Mouse (Mus musculus): Measurements from ENCODE around the gene Etnk1. TPM values are rescaled to one million over a fixed set of nuclear protein-coding genes. Genes with fewer than 3 reads are reported as not detected.
"Not testable (repeated sequence)": the region's sequence is repeated elsewhere in the genome, so short reads cannot be mapped to it uniquely, and the experiment has no call there.

The Etnk1 gene
- 93.9 and 105 TPM in 2 replicates for total RNA-seq (2021)
- long read RNA-seq, experiment 1, full-length matches to known transcripts: 13 of 22 reads
- long read RNA-seq, experiment 1, partial matches to known transcripts: 1 of 22 reads
- long read RNA-seq, experiment 1, other reads (novel, unspliced or antisense): 8 of 22 reads
- long read RNA-seq, experiment 2, full-length matches to known transcripts: 14 of 21 reads
- long read RNA-seq, experiment 2, partial matches to known transcripts: 0 of 21 reads
- long read RNA-seq, experiment 2, other reads (novel, unspliced or antisense): 7 of 21 reads

DNA sequence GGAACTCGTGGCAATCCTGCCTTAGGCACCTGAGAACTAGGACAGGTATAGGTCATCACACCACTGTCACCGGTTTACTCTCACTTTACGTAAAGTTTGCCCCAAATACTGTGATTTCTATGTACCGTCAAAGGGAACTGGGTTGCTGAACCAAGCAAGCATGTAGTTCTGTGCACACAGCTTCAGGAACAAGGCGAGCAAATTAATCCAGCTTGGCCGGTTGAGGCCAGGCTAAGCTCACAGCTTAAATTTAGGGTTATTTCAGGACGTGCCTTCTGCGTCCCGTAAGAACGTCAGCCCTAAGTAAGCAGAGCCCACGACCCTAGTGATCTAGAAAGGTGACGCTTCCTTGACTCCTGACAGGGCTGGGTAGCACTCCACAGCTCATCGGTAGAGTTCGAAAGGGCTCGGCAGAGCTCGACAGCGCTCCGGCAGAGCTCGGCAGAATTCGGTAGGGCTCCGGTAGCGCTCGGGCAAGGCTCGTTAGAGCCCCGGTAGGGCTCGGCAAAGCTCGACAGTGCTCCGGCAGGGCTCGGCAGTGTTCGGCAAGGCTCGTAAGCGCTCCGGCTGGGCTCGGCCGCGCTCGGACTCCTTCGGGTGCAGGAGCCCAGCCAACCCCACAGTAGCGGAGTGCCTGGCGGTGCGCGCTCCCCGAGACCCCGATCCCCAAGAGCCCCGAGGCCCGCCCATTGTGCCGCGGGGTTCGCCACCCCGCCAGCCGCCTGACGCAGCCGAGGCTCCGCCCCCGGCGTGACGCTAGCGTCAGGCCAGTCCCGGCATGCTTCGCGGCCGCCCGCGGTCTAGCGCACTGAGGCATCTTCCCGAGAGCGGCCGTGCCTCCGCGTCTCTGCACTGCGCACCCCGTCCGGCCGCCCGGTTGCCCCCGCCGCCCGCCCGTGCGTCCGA, at the start of gene Etnk1:
Gene Etnk1, plus strand, starts transcription at position 770 of the 906 bp plus-strand sequence.
- DNase-seq: peak; percentile 97

GRCm38 (mm10) chr6:143119325-143119724, 47.7 kb upstream of the Etnk1 start:
- DNase-seq: no peak

DNA sequence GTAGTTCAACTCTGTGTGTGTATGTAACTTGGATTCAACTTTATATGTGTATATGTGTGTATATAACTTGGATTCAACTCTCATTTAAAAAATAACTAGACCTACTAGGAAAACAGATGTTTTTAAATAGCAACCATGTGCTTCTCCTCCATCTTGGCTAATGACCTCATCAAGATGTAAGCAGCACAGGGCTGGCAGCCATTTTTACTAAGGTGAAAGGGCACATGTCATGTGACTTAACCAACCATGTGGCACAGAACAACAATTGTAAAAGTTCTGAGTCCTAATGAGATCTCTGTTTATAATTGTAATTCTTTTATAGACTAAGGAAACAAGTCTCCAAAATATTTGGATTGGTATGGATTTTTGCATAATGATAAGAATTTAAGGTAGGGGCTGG, 41.3 kb upstream of the Etnk1 start:
- DNase-seq: no peak

DNA sequence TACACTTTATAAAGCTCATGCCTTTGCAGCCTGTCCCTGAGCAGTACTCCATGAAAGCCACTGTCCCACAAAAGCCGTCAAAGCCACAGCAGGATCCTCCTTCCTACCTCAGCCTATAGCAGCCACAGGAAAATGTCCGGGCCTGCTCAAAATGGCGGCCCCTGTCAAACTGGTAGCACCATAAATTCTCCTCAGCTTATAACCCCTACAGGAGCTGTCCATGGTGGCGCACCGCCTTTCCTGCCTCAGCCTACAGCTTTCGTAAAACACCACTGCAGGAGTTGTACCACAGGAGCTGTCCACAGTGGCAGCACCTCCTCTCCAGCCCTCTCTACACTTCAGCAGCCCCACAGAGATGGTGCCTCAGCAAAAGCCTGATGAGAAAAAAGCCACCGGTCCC, 37.6 kb upstream of the Etnk1 start:
- no peak for DNase-seq

DNA sequence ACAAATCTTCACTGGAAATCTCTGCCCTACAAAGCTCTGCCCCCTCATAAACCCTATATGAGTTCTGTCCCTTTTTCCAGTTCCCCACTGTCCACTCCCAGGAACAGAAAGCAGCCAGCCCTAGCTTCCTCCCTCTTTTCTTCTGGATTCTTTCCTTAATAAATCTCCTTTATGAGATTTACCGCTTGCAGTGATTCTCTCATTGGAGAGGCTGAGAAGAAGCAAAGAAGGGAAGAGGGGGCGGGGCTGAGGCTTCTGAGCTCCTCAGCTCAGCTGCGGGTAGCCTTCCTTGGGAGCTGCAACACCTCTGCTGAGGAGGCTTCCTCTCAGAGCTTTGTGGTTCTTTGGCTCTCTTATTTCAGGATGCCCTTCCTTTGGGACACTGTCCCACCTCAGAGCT, 37.1 kb upstream of the Etnk1 start:
- DNase-seq: no peak

- no peak for DNase-seq
These were observed 36.6 kb upstream of the Etnk1 start for GRCm38 (mm10) chr6:143130411-143130810.

- no peak for DNase-seq
These were observed 34.9 kb upstream of the Etnk1 start for GRCm38 (mm10) chr6:143131895-143132652.

- DNase-seq: no peak
These were observed 33.9 kb upstream of the Etnk1 start for GRCm38 (mm10) chr6:143133150-143133549.

GRCm38 (mm10) chr6:143135097-143135496, 31.9 kb upstream of the Etnk1 start:
- DNase-seq: peak; percentile 55

- no peak for DNase-seq
These were observed 30.3 kb upstream of the Etnk1 start for GRCm38 (mm10) chr6:143136688-143137087.

- DNase-seq: no peak
These were observed 29.7 kb upstream of the Etnk1 start for GRCm38 (mm10) chr6:143137341-143137740.

DNA sequence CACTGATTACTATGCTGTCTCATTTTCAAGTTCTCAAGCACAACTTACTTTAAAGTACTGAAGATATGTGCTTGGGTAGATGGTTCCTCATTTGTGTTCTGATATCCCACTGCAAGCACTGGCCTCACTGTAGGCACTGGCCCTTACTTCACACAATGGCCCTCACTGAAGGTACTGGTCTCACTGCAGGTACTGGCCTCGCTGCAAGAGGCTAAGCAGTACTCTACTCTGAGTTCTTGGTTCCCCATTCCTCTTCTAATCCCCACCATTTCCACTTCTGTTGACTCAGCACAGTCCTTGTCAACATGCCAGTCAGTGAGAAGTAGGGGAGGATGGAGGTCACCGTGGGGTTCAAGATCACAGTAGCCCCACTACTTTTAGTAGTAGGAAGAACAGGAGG, 27.6 kb upstream of the Etnk1 start:
- no peak for DNase-seq

DNA sequence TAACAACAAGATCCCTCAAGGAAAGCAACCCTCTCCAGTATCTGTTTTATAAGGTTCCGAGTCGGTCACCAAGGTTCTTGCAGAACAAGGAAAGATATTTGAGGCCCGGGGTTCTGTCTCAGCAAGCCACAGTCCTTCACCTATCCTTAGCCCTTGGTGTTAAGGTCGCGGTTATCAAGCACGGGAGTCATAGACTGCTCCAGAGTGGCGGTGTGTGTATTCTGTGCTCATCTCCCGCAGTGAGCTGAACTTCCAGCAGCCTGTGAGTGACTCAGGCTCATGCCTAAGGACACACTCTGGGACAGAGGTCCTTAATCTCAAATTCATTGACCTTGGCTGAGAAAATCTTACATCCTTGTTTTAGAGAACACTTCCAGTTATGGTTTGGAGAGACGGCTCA, 26.1 kb upstream of the Etnk1 start:
- peak; percentile 59 for DNase-seq

DNA sequence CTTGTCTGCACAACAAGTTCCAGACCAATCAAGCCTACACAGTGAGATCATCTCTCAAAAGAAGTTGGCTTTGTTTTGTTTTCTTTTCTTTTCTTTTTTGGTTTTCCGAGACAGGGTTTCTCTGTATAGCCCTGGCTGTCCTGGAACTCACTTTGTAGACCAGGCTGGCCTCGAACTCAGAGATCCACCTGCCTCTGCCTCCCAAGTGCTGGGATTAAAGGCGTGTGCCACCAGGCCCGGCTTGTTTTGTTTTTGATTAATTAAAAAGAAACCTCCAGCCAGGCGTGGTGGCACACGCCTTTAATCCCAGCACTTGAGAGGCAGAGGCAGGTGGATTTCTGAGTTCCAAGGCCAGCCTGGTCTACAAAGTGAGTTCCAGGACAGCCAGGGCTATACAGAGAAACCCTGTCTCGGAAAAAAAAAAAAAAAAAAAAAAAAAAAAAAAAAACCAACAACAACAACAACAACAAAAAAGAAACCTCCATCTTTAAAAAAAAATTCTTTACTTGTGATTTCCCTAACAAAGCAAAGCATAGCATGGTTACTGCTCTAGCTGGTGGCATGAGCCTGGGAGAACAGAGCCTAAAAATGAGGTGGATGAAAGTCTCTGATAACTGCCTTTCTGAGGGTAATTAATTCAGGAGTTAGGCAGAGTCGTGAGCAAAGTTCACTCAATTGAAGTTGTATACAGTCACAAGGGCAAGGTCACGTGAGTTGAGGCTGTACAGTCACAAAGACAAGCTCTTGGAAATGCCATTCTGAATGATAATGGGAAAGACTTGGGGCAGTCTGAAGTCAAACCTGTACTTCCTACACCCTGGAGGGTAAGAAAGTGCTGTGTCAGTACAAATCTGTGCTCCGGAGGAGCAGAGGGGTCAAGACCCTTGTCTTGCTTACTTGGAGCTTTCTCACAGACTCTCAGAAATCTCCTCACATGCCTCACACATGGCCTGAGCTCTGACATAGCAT, 25.1 kb upstream of the Etnk1 start:
- not testable (repeated sequence) for DNase-seq

GRCm38 (mm10) chr6:143142861-143143260, 24.2 kb upstream of the Etnk1 start:
- DNase-seq: no peak

DNA sequence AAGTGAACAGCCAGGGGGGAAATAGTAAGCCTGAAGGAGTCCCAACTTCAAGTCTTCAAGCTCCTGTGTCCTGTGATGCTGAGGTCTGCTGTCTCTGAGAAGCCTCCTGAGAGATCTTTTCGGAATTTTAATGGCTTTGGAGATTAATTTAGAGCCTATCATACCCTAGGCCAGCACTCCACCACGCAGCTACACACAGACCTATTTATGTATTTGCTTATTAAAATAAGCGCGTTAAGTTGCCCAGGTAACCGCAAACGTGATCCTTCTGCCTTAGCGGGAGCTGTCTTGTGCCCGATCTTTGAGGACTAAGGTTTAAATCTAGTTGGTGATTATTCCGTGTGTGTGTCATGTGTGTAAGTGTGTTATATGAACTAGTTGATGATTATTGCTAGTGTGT, 23.7 kb upstream of the Etnk1 start:
- no peak for DNase-seq

- DNase-seq: no peak
These were observed 23.2 kb upstream of the Etnk1 start for GRCm38 (mm10) chr6:143143775-143144273.

DNA sequence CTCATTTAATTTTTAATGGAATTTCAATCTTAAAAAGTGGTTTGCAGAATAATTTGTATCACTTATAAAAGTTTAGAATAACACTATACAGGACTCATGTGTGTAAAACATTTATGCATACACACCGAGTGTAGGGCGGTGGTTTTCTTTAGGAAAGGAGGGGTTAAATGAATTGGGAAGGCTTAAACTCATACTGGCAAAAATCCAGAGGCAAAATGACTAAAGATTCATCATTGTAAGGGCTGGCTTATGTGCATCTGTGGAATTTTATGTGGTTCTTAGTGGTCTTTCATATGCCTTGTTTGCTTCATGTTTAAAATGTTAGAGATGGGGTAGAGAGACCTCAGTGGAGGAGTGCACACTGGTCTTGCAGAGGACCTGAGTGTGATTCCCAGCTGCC, 22.5 kb upstream of the Etnk1 start:
- no peak for DNase-seq

- no peak for DNase-seq
These were observed 22.0 kb upstream of the Etnk1 start for GRCm38 (mm10) chr6:143145051-143145450.

DNA sequence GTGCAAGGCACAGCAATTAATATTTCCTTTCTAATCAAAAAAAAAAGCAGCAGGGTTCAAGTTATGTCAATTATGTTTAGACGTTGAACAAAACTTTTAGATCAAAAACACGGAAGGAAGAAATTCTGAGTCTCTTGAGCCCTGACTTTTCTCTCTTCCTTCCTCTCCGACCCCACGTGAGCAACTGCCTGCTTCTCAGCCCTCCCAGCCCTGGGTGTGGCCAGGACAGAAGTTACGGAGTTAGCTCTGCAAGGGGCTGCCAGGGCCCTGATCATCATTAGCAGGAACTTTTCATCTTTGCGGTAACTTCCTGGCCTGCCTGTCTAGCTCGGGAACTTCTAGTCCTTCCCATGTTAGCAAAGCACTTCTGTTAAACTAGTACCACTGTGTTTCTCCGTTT, 20.3 kb upstream of the Etnk1 start:
- DNase-seq: peak; percentile 47

- peak; percentile 39 for DNase-seq
These were observed 18.2 kb upstream of the Etnk1 start for GRCm38 (mm10) chr6:143148868-143149267.
